Mouse (Mus musculus) c-Kit-positive CD71-positive TER-119-positive erythroid progenitor cells, embryonic 14.5 days (primary cell): ENCODE measurements around the gene Gm5728.
"Not testable (repeated sequence)": the region's sequence is repeated elsewhere in the genome, so short reads cannot be mapped to it uniquely, and the experiment has no call there.

ENCODE experiments used
- DNase-seq: peaks from one replicate; pipeline ENCODE4 v3.0.0-alpha.2; 2013; ENCODE audit warnings: low spot score

Gene Gm5728

GRCm38 (mm10) chr7:20375310-20375709, at the start of gene Gm5728:
Gene Gm5728 (minus strand): TSS chr7:20375410.
- not testable (repeated sequence) for DNase-seq

- not testable (repeated sequence) for DNase-seq
Measured at GRCm38 (mm10) chr7:20417642-20418041, 42.4 kb upstream of the Gm5728 start, which contains the start of gene Vmn1r100. Gene Vmn1r100 (plus strand): TSS chr7:20417942.

- DNase-seq: not testable (repeated sequence)
Measured at GRCm38 (mm10) chr7:20333965-20334364, 41.2 kb downstream of the Gm5728 start, which contains the start of gene Gm4133. Gene Gm4133 (minus strand): TSS chr7:20334065.
